Mouse (Mus musculus): ENCODE data around the gene Gm10645. TPM values are rescaled to one million over a fixed set of nuclear protein-coding genes. Genes with fewer than 3 reads are reported as not detected.

Gm10645 gene
- polyA plus RNA-seq, 1 experiment from 2014 or later: 1.4 TPM

GRCm38 (mm10) chr8:83165235-83165930, 587 bp downstream of the Gm10645 start, which contains the start of gene Tbc1d9:
TSS of gene Tbc1d9 (plus strand) at chr8:83165352.
- Histone ChIP-seq H3K27me3 (0 out of 2 replicates have a peak, but pooled peaks cover 4% of the 10 kb centered on the region), H3K4me3 (peak within 1 kb of the TSS; percentile 72), H3K4me2 (peak within 1 kb of the TSS; percentile 96), H3K36me3 (no peaks in the 10 kb centered on the region), H3K9ac (peak within 1 kb of the TSS; percentile 76), H3K9me3 (no peaks in the 10 kb centered on the region), H3K4me1 (peaks cover 5% of the 10 kb centered on the region; the same call in 1 of the 2 replicates), H3K27ac (peak within 1 kb of the TSS; percentile 85)
- under 1% methylated on average over 63 of the region's 63 CpGs for WGBS
- peak; percentile 93 for ATAC-seq (ENCODE audit: borderline replicate concordance, extremely low read depth, low FRiP score, low TSS enrichment)

GRCm38 (mm10) chr8:83160613-83161012, 5.4 kb downstream of the Gm10645 start:
- H3K27ac ChIP-seq: no peak overlapping the region
- 0 out of 2 replicates have a peak, but pooled peaks cover 4% of the 10 kb centered on the region for H3K27me3 ChIP-seq
- ATAC-seq (ENCODE audit: borderline replicate concordance, extremely low read depth, low FRiP score, low TSS enrichment): no peak
- no peak overlapping the region for H3K4me2 ChIP-seq
- no peak overlapping the region for H3K4me3 ChIP-seq
- peaks cover 5% of the 10 kb centered on the region; the same call in 1 of the 2 replicates for H3K4me1 ChIP-seq
- 77% methylated on average over 2 of the region's 2 CpGs for WGBS
- H3K9ac ChIP-seq: no peak overlapping the region
- H3K9me3 ChIP-seq: no peaks in the 10 kb centered on the region
- H3K36me3 ChIP-seq: no peaks in the 10 kb centered on the region

GRCm38 (mm10) chr8:83159615-83160014, 6.4 kb downstream of the Gm10645 start:
- ATAC-seq (ENCODE audit: borderline replicate concordance, extremely low read depth, low FRiP score, low TSS enrichment): no peak
- 82% methylated on average over 1 of the region's 1 CpGs for WGBS

GRCm38 (mm10) chr8:83158971-83159370, 7.0 kb downstream of the Gm10645 start:
- WGBS: 48% methylated on average over 3 of the region's 3 CpGs
- Histone ChIP-seq H3K9ac (no peak overlapping the region), H3K27ac (no peak overlapping the region), H3K9me3 (no peaks in the 10 kb centered on the region), H3K4me2 (no peak overlapping the region), H3K36me3 (no peaks in the 10 kb centered on the region), H3K4me1 (no peaks in the 10 kb centered on the region), H3K27me3 (0 out of 2 replicates have a peak, but pooled peaks cover 4% of the 10 kb centered on the region), H3K4me3 (no peak overlapping the region)
- ATAC-seq (ENCODE audit: borderline replicate concordance, extremely low read depth, low FRiP score, low TSS enrichment): no peak

More at GRCm38 (mm10) chr8:83159615-83160014, 6.4 kb downstream of the Gm10645 start:
- Histone ChIP-seq H3K27ac (no peak overlapping the region), H3K9me3 (no peaks in the 10 kb centered on the region), H3K36me3 (no peaks in the 10 kb centered on the region), H3K4me2 (no peak overlapping the region), H3K4me1 (no peaks in the 10 kb centered on the region), H3K9ac (no peak overlapping the region), H3K4me3 (no peak overlapping the region), H3K27me3 (0 out of 2 replicates have a peak, but pooled peaks cover 4% of the 10 kb centered on the region)

GRCm38 (mm10) chr8:83155110-83155509, 10.9 kb downstream of the Gm10645 start:
- Histone ChIP-seq H3K27me3 (no peaks in the 10 kb centered on the region), H3K4me2 (no peak overlapping the region), H3K4me1 (no peaks in the 10 kb centered on the region), H3K4me3 (no peak overlapping the region), H3K9ac (no peak overlapping the region), H3K27ac (no peak overlapping the region), H3K9me3 (no peaks in the 10 kb centered on the region), H3K36me3 (no peaks in the 10 kb centered on the region)
- no peak for ATAC-seq (ENCODE audit: borderline replicate concordance, extremely low read depth, low FRiP score, low TSS enrichment)
- WGBS: 22% methylated on average over 4 of the region's 4 CpGs

- Histone ChIP-seq H3K4me2 (no peak overlapping the region), H3K36me3 (no peaks in the 10 kb centered on the region), H3K27me3 (no peaks in the 10 kb centered on the region), H3K9me3 (no peaks in the 10 kb centered on the region), H3K27ac (no peak overlapping the region), H3K4me1 (no peaks in the 10 kb centered on the region), H3K4me3 (no peak overlapping the region), H3K9ac (no peak overlapping the region)
- no peak for ATAC-seq (ENCODE audit: borderline replicate concordance, extremely low read depth, low FRiP score, low TSS enrichment)
- 58% methylated on average over 4 of the region's 4 CpGs for WGBS
Measured at GRCm38 (mm10) chr8:83152470-83152869, 13.5 kb downstream of the Gm10645 start.

- Histone ChIP-seq H3K4me2 (no peak overlapping the region), H3K27ac (no peak overlapping the region)
- WGBS: 65% methylated on average over 2 of the region's 2 CpGs
Measured at GRCm38 (mm10) chr8:83152055-83152454, 13.9 kb downstream of the Gm10645 start.

GRCm38 (mm10) chr8:83149124-83149523, 16.8 kb downstream of the Gm10645 start:
- 79% methylated on average over 6 of the region's 6 CpGs for WGBS
- no peaks in the 10 kb centered on the region for H3K36me3 ChIP-seq

More at GRCm38 (mm10) chr8:83152055-83152454, 13.9 kb downstream of the Gm10645 start:
- Histone ChIP-seq H3K9me3 (no peaks in the 10 kb centered on the region), H3K27me3 (no peaks in the 10 kb centered on the region), H3K36me3 (no peaks in the 10 kb centered on the region), H3K4me3 (no peak overlapping the region), H3K9ac (no peak overlapping the region), H3K4me1 (no peaks in the 10 kb centered on the region)
- no peak for ATAC-seq (ENCODE audit: borderline replicate concordance, extremely low read depth, low FRiP score, low TSS enrichment)

GRCm38 (mm10) chr8:83145421-83145820, 20.5 kb downstream of the Gm10645 start:
- ATAC-seq (ENCODE audit: borderline replicate concordance, extremely low read depth, low FRiP score, low TSS enrichment): no peak
- H3K9ac ChIP-seq: no peak overlapping the region
- H3K4me1 ChIP-seq: 0 out of 2 replicates have a peak, but pooled peaks cover 4% of the 10 kb centered on the region
- no peak overlapping the region for H3K27ac ChIP-seq
- no peak overlapping the region for H3K4me2 ChIP-seq
- 45% methylated on average over 3 of the region's 3 CpGs for WGBS
- H3K9me3 ChIP-seq: no peaks in the 10 kb centered on the region
- H3K27me3 ChIP-seq: no peaks in the 10 kb centered on the region
- no peaks in the 10 kb centered on the region for H3K36me3 ChIP-seq
- H3K4me3 ChIP-seq: no peak overlapping the region

More at GRCm38 (mm10) chr8:83149124-83149523, 16.8 kb downstream of the Gm10645 start:
- Histone ChIP-seq H3K4me2 (no peak overlapping the region), H3K9me3 (no peaks in the 10 kb centered on the region), H3K27ac (no peak overlapping the region), H3K4me3 (no peak overlapping the region), H3K27me3 (no peaks in the 10 kb centered on the region), H3K9ac (no peak overlapping the region), H3K4me1 (no peaks in the 10 kb centered on the region)
- ATAC-seq (ENCODE audit: borderline replicate concordance, extremely low read depth, low FRiP score, low TSS enrichment): no peak

GRCm38 (mm10) chr8:83144601-83145000, 21.4 kb downstream of the Gm10645 start:
- no peaks in the 10 kb centered on the region for H3K27me3 ChIP-seq
- no peak overlapping the region for H3K9ac ChIP-seq
- H3K4me3 ChIP-seq: no peak overlapping the region
- 85% methylated on average over 4 of the region's 4 CpGs for WGBS
- no peaks in the 10 kb centered on the region for H3K36me3 ChIP-seq
- no peaks in the 10 kb centered on the region for H3K9me3 ChIP-seq
- ATAC-seq (ENCODE audit: borderline replicate concordance, extremely low read depth, low FRiP score, low TSS enrichment): no peak
- H3K4me1 ChIP-seq: 0 out of 2 replicates have a peak, but pooled peaks cover 4% of the 10 kb centered on the region
- no peak overlapping the region for H3K27ac ChIP-seq
- H3K4me2 ChIP-seq: no peak overlapping the region

GRCm38 (mm10) chr8:83141358-83141757, 24.6 kb downstream of the Gm10645 start:
- Histone ChIP-seq H3K9me3 (no peaks in the 10 kb centered on the region), H3K36me3 (no peaks in the 10 kb centered on the region), H3K4me3 (no peak overlapping the region), H3K27ac (0 out of 2 replicates have a peak overlapping the region, but pooled peaks have one; percentile 24), H3K9ac (no peak overlapping the region), H3K27me3 (no peaks in the 10 kb centered on the region), H3K4me2 (no peak overlapping the region), H3K4me1 (0 out of 2 replicates have a peak, but pooled peaks cover 4% of the 10 kb centered on the region)
- no peak for ATAC-seq (ENCODE audit: borderline replicate concordance, extremely low read depth, low FRiP score, low TSS enrichment)
- WGBS: 57% methylated on average over 5 of the region's 5 CpGs

- Histone ChIP-seq H3K27me3 (no peaks in the 10 kb centered on the region), H3K27ac (0 out of 2 replicates have a peak overlapping the region, but pooled peaks have one; percentile 24), H3K9ac (no peak overlapping the region), H3K4me3 (no peak overlapping the region), H3K4me1 (peaks cover 7% of the 10 kb centered on the region; the same call in 1 of the 2 replicates), H3K4me2 (no peak overlapping the region), H3K36me3 (no peaks in the 10 kb centered on the region), H3K9me3 (no peaks in the 10 kb centered on the region)
- no peak for ATAC-seq (ENCODE audit: borderline replicate concordance, extremely low read depth, low FRiP score, low TSS enrichment)
- WGBS: 65% methylated on average over 3 of the region's 3 CpGs
Measured at GRCm38 (mm10) chr8:83140701-83141111, 25.3 kb downstream of the Gm10645 start.
